Mouse (Mus musculus): ENCODE measurements at regions not wholly inside any gene's neighbourhood (a gene's known extent, or its start where the extent isn't known, plus 50 kb on each side); places are given as distances from the start of the nearest gene placed in this dataset.

DNA sequence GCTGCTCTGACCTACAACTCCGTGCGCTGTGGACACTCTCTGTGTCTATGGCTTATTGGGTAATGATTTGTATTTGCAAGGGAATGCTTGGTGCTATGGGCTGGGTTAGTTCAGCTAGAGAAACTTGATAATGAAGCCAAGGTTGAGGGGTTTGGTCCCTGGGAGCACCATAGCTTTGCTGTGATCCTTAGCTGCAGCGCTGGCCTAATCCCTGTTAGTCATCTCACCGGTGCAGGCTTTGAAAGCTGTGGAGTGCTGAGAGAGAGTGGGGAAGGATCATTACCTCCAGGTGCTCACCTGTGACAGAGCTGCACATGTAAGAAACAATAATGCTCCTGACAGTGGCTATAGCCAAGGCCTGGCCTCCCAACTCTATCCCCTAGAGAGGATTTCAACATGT is 156.6 kb downstream of the Zfp326 start:
- WGBS: 86% methylated on average over 4 of the region's 4 CpGs
- TF ChIP-seq POLR2A (IDR thresholded peaks at IDR 0.05; ENCODE audit: borderline replicate concordance, control insufficient read depth, low read depth, low read length) (no peak), CTCF (IDR thresholded peaks at IDR 0.05; ENCODE audit: control insufficient read depth, insufficient read depth, low read length) (no peak)
- H3K27ac ChIP-seq (ENCODE audit: control insufficient read depth, insufficient read depth, low read depth, low read length, poor library complexity): no peak overlapping the region

DNA sequence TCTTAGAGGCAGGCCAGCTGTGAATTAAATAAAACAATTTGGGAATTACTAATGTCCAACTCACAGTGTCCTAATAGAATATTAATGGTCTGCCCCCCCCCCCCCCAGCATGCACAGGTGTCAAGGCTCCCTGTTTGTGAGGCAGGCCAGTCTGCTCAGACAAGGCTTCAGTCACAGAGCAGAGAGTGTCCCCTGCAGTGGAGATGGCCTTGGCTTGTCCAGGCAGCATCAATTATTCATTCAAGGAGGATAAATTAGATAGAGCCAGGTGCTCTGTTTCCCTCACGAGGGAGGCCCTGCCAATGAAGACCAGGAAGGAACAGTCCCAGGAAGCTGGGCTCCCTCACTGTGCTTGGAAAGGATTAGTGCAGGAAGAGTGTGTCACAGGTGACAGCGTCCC is 150.5 kb downstream of the Zfp326 start:
- no peak overlapping the region for H3K27ac ChIP-seq (ENCODE audit: control insufficient read depth, insufficient read depth, low read depth, low read length, poor library complexity)
- whole genome bisulfite sequencing: 57% methylated on average over 2 of the region's 2 CpGs
- TF ChIP-seq POLR2A (IDR thresholded peaks at IDR 0.05; ENCODE audit: borderline replicate concordance, control insufficient read depth, low read depth, low read length): no peak
- no peak for TF ChIP-seq CTCF (IDR thresholded peaks at IDR 0.05; ENCODE audit: control insufficient read depth, insufficient read depth, low read length)
- no peaks in the 10 kb centered on the region for H3K4me1 ChIP-seq (ENCODE audit: control insufficient read depth, insufficient read depth, low read length)
- no peak overlapping the region for H3K4me3 ChIP-seq (replicated peaks; ENCODE audit: control insufficient read depth, low read depth, low read length)

More for the DNA sequence above, 156.6 kb downstream of the Zfp326 start:
- Histone ChIP-seq H3K4me3 (replicated peaks; ENCODE audit: control insufficient read depth, low read depth, low read length) (no peak overlapping the region), H3K4me1 (ENCODE audit: control insufficient read depth, insufficient read depth, low read length) (no peaks in the 10 kb centered on the region)

DNA sequence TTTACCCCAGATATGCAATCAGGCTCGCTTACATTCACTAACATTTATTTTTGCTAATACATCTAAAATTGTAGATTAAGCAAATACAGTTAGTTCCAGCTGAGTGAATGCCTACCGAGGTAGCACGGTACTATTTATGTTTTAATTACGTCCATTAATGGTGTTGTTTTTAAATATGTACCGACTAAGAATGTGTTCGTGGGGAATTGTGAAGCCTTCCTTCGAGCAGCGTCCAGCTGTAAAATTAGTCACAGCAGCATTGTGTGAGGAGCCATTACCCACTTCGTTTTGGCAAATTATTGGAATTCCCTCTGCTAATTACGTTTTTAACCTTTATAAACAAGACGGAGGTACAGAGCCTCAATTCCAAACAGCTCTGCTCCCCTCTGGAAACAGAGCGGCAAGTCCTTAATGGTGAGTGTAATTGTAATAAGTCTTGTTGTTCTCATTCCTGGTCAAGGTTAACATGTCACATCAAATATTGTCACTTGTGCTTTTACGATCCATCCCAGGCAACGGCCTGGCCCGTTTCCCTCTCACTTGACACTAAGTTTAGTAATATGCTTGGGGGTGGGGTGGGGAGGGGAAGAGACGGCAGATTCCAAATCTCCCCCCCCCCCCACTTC is 128.0 kb downstream of the Zfp326 start:
- TF ChIP-seq CTCF (IDR thresholded peaks at IDR 0.05; ENCODE audit: control insufficient read depth, insufficient read depth, low read length) (no peak), POLR2A (IDR thresholded peaks at IDR 0.05; ENCODE audit: borderline replicate concordance, control insufficient read depth, low read depth, low read length) (no peak)
- Histone ChIP-seq H3K4me3 (replicated peaks; ENCODE audit: control insufficient read depth, low read depth, low read length) (no peak overlapping the region), H3K4me1 (ENCODE audit: control insufficient read depth, insufficient read depth, low read length) (no peaks in the 10 kb centered on the region), H3K27ac (ENCODE audit: control insufficient read depth, insufficient read depth, low read depth, low read length, poor library complexity) (no peak overlapping the region)
- 65% methylated on average over 16 of the region's 16 CpGs for WGBS

DNA sequence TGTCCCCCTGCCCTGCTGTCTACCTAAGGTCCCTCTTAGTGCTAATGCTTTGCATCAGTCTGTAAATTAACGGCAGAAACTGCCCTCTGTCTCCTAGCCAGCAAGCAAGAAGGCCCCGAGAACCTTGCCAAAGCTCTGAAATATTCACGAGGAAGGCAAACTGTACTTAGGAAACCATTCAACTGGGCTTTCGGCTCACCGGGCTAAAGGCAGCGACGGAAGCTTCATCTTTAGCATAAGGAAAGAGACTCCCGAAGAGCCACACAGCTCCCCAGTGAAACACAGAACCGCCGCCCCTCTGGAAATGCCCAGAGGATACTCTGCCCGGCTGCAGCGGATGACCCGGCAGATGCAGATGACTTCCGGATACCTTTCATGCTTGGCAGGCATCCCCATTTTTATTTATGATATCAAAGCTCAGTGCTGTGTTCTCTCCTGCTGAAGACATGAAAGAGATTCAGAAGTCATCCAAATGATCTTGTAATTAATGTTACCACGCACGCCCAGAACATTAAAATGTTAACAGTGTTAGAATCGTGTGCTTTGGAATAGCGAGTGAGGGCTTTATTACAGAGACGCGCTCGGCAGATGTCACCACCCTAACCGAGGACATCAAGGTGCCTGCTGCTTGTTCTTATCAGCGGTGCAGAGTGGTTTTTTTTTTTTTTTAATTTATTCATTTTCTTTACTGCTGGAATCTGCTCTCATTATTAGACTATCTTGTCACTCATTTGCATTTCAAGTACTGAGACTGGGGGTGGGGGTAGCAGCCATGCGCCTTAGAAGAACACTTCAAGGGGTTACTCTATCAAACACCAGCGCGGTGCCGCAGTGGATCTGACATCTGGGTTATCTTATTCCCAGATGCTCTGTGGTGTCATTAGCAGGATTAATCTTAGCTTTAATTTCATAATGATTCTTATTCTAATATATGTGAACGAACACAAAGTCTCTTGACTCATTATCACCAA is 127.2 kb downstream of the Zfp326 start:
- 71% methylated on average over 28 of the region's 28 CpGs for WGBS
- no peak overlapping the region for H3K27ac ChIP-seq (ENCODE audit: control insufficient read depth, insufficient read depth, low read depth, low read length, poor library complexity)
- no peak for TF ChIP-seq CTCF (IDR thresholded peaks at IDR 0.05; ENCODE audit: control insufficient read depth, insufficient read depth, low read length)
- no peak for TF ChIP-seq POLR2A (IDR thresholded peaks at IDR 0.05; ENCODE audit: borderline replicate concordance, control insufficient read depth, low read depth, low read length)
- H3K4me3 ChIP-seq (replicated peaks; ENCODE audit: control insufficient read depth, low read depth, low read length): no peak overlapping the region
- H3K4me1 ChIP-seq (ENCODE audit: control insufficient read depth, insufficient read depth, low read length): no peaks in the 10 kb centered on the region

DNA sequence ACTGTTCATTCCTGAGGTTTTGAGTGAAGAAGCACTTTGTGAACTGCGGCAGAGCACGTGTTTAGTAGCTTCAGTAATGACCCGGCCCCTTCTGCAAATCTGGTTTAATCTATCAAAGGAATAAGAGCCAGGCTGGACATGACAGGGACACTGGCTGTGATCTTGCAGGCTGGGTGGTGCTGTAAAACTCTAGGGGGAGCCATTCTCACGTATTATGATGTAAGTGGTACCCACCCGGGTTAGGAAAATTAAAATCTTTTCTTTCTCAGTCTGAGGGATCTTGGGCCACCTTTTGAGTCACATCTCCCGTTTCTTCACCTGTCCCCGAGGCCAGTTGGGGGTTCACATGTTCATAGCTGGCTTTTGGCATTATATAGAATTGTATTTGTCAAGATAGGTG is 126.0 kb downstream of the Zfp326 start:
- no peak for TF ChIP-seq POLR2A (IDR thresholded peaks at IDR 0.05; ENCODE audit: borderline replicate concordance, control insufficient read depth, low read depth, low read length)
- TF ChIP-seq CTCF (IDR thresholded peaks at IDR 0.05; ENCODE audit: control insufficient read depth, insufficient read depth, low read length): no peak
- 35% methylated on average over 7 of the region's 7 CpGs for WGBS
- no peak overlapping the region for H3K4me3 ChIP-seq (replicated peaks; ENCODE audit: control insufficient read depth, low read depth, low read length)

DNA sequence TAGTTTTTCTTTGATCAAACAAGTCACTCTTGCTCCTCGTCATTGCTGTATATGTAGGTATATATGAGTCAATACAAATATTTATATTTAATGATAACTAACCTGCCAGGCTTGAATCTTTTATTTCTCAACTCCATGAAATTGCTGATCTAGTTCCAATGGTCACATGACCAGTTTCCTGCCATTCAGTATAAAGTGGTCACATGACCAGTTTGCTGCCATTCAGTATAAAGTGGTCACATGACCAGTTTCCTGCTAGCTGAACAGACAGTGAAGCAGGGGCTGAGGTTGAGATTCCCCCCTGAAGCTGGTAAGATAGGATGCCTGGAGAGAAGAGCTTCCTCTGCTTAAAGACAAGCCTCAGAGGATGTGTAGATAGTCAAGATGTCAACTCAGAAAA is 117.9 kb downstream of the Zfp326 start:
- Histone ChIP-seq H3K4me3 (replicated peaks; ENCODE audit: control insufficient read depth, low read depth, low read length) (no peak overlapping the region), H3K27ac (ENCODE audit: control insufficient read depth, insufficient read depth, low read depth, low read length, poor library complexity) (no peak overlapping the region), H3K4me1 (ENCODE audit: control insufficient read depth, insufficient read depth, low read length) (no peaks in the 10 kb centered on the region)
- WGBS: 78% methylated on average over 1 of the region's 1 CpGs
- TF ChIP-seq POLR2A (IDR thresholded peaks at IDR 0.05; ENCODE audit: borderline replicate concordance, control insufficient read depth, low read depth, low read length): no peak
- no peak for TF ChIP-seq CTCF (IDR thresholded peaks at IDR 0.05; ENCODE audit: control insufficient read depth, insufficient read depth, low read length)

More for the DNA sequence above, 126.0 kb downstream of the Zfp326 start:
- no peak overlapping the region for H3K27ac ChIP-seq (ENCODE audit: control insufficient read depth, insufficient read depth, low read depth, low read length, poor library complexity)
- H3K4me1 ChIP-seq (ENCODE audit: control insufficient read depth, insufficient read depth, low read length): no peaks in the 10 kb centered on the region

DNA sequence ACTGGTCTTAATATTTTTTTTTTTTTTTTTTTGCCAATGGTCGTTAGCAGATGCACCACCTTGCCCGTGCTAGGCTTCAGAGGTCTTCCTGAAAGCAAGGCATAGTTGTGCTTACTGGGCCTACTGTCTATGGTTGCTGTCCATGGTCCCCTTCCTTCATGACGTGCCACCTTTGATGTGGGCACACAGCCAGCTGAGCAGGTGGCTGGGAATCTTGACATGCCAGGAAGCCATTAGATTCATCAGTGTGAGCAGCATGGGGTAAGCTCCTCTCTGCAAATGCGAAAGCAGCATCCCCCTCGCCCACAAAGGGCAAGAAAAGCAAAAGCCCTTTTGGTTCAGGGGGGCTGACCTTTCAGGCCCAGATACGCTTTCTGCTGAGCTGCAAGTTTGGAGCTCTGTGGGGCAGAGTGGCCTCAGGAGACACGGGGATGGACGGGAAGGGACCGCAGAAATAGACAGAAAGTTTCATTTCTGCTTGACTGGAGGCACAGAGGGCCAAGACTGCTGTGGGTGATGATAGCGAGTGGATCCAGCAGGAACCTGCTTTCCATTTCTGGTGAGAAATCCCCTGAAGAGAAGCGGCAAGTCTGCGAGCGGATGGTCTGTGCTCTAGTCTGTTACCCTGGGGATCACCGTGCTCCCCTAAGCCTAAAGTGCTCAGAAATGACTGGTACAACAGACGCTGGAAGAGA is 116.8 kb downstream of the Zfp326 start:
- Histone ChIP-seq H3K4me1 (ENCODE audit: control insufficient read depth, insufficient read depth, low read length) (no peaks in the 10 kb centered on the region), H3K27ac (ENCODE audit: control insufficient read depth, insufficient read depth, low read depth, low read length, poor library complexity) (no peak overlapping the region), H3K4me3 (replicated peaks; ENCODE audit: control insufficient read depth, low read depth, low read length) (no peak overlapping the region)
- WGBS: 67% methylated on average over 15 of the region's 15 CpGs
- TF ChIP-seq CTCF (IDR thresholded peaks at IDR 0.05; ENCODE audit: control insufficient read depth, insufficient read depth, low read length) (no peak), POLR2A (IDR thresholded peaks at IDR 0.05; ENCODE audit: borderline replicate concordance, control insufficient read depth, low read depth, low read length) (no peak)

DNA sequence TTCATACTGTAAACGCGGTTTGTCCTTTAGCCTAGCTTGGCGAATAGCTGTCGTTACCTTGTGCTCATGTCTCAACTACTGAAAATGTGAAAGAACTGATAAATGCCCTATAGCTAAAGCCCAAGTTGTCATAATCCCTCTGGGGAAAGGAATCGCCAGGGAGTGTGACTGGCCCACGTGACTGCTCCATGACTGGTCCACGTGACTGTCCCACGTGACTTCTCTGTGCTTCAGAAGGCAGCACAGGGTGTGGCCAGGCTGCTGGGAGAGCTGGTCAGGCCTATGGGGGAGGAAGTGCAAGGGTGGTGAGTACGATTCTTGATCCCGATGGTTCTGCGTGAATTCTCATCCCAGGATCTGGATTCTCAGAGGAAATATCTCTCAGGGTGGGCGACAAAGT is 114.4 kb downstream of the Zfp326 start:
- TF ChIP-seq CTCF (IDR thresholded peaks at IDR 0.05; ENCODE audit: control insufficient read depth, insufficient read depth, low read length) (no peak), POLR2A (IDR thresholded peaks at IDR 0.05; ENCODE audit: borderline replicate concordance, control insufficient read depth, low read depth, low read length) (no peak)
- Histone ChIP-seq H3K27ac (ENCODE audit: control insufficient read depth, insufficient read depth, low read depth, low read length, poor library complexity) (no peak overlapping the region), H3K4me1 (ENCODE audit: control insufficient read depth, insufficient read depth, low read length) (no peaks in the 10 kb centered on the region), H3K4me3 (replicated peaks; ENCODE audit: control insufficient read depth, low read depth, low read length) (no peak overlapping the region)
- 82% methylated on average over 12 of the region's 12 CpGs for WGBS
